Mouse (Mus musculus): ENCODE data around the gene Hpd. TPM values are rescaled to one million over a fixed set of nuclear protein-coding genes. Genes with fewer than 3 reads are reported as not detected.

Gene Hpd
- polyA plus RNA-seq, 1 experiment, result 19.6 TPM

GRCm38 (mm10) chr5:123122181-123122580 lies 60.3 kb downstream of the Hpd start:
- no peaks in the 10 kb centered on the region for H3K27me3 ChIP-seq (ENCODE audit: control insufficient read depth, insufficient read depth, low read length)
- H3K36me3 ChIP-seq (ENCODE audit: control insufficient read depth, insufficient read depth, low read length), result peaks cover 18% of the 10 kb centered on the region
- H3K4me3 ChIP-seq (ENCODE audit: low read depth, low read length), result no peak overlapping the region
- no peak overlapping the region for H3K27ac ChIP-seq (ENCODE audit: insufficient read depth, low read depth, low read length)
- 96% methylated on average over 4 of the region's 4 CpGs for WGBS
- H3K4me1 ChIP-seq (ENCODE audit: control insufficient read depth, insufficient read depth, insufficient read length, low read length), result no peaks in the 10 kb centered on the region
- TF ChIP-seq POLR2A (IDR thresholded peaks at IDR 0.05; ENCODE audit: low read depth, low read length) (no peak), CTCF (IDR thresholded peaks at IDR 0.05; ENCODE audit: extremely low read depth, insufficient read length, insufficient replicate concordance, low read depth, low read length) (peak; percentile 60; the same call in 1 of the 2 replicates)

Other genes starting within 250 kb of the Hpd start
- gene Kdm2b, start 192.9 kb downstream of the Hpd start, polyA plus RNA-seq (2012; rRNA removed), result 8.6 and 12.0 TPM in 2 replicates
- gene Orai1, start 167.7 kb downstream of the Hpd start, polyA plus RNA-seq (2012; rRNA removed), result 70.0 and 133 TPM in 2 replicates
- gene Morn3, start 135.7 kb downstream of the Hpd start, polyA plus RNA-seq (2012; rRNA removed), result not detected in 2 replicates
- 1.6 and 3.3 TPM in 2 replicates for gene Tmem120b, start 114.3 kb downstream of the Hpd start, polyA plus RNA-seq (2012; rRNA removed)
- gene Rhof, start 50.0 kb downstream of the Hpd start, polyA plus RNA-seq (2012; rRNA removed), result 28.0 and 91.6 TPM in 2 replicates
- gene Setd1b, start 40.5 kb downstream of the Hpd start, polyA plus RNA-seq (2012; rRNA removed), result 10.7 and 18.5 TPM in 2 replicates
- 12.5 and 21.9 TPM in 2 replicates for gene Psmd9, start 13.3 kb downstream of the Hpd start, polyA plus RNA-seq (2012; rRNA removed)
- gene Wdr66, start 69.4 kb upstream of the Hpd start, polyA plus RNA-seq (2012; rRNA removed), result 0.25 and 0.27 TPM in 2 replicates
- 2.1 and 2.8 TPM in 2 replicates for gene Bcl7a, start 161.1 kb upstream of the Hpd start, polyA plus RNA-seq (2012; rRNA removed)
- 25.3 and 39.7 TPM in 2 replicates for gene Mlxip, start 212.1 kb upstream of the Hpd start, polyA plus RNA-seq (2012; rRNA removed)